Mouse (Mus musculus): ENCODE data around the gene Tbc1d30.

DNA sequence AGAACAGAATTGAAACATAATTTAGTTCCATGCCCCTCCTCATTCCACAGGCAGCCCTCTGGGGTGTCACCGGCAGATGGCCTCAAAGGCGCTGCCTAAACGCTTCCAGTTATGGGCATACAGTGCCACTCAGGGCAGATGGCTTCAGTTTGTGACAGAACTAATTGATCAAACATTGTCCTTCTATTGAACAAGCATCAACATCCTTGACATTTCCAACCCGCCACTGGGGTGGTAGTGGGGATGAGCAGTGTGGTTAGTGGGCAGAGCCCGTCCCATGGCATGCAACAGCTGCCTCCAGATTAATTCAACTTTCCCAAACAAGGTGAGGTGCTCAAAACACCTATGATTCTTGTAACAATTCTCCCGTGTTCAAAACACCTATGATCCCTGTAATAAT lies 68.2 kb downstream of the Tbc1d30 start:
- TF ChIP-seq GATA1 (IDR thresholded peaks at IDR 0.05; ENCODE audit: low read length) = no peak
- no peak for TF ChIP-seq TAL1 (IDR thresholded peaks at IDR 0.05; ENCODE audit: low read length)
